Mouse (Mus musculus): ENCODE results near the gene Isl1. TPM values are rescaled to one million over a fixed set of nuclear protein-coding genes. Genes with fewer than 3 reads are reported as not detected.

Gene Isl1
- polyA plus RNA-seq, 1 experiment from 2014 or later, result not detected

GRCm38 (mm10) chr13:116279207-116279772 lies 30.2 kb downstream of the Isl1 start:
- 61% methylated on average over 9 of the region's 9 CpGs for WGBS (ENCODE audit: insufficient replicate concordance)
- Histone ChIP-seq H3K4me3 (ENCODE audit: low read depth, low read length) (no peak overlapping the region), H3K36me3 (replicated peaks; ENCODE audit: insufficient read depth, low read length) (no peaks in the 10 kb centered on the region), H3K4me1 (ENCODE audit: insufficient read depth) (no peaks in the 10 kb centered on the region), H3K4me2 (ENCODE audit: low read depth, low read length) (no peak overlapping the region), H3K9ac (replicated peaks) (no peak overlapping the region), H3K27me3 (ENCODE audit: insufficient read depth, low read length) (no peaks in the 10 kb centered on the region), H3K9me3 (ENCODE audit: low read length) (no peaks in the 10 kb centered on the region), H3K27ac (ENCODE audit: low read depth) (no peak overlapping the region)
- no peak for ATAC-seq
- no peak for TF ChIP-seq CTCF (IDR thresholded peaks at IDR 0.05; ENCODE audit: low read depth)
- TF ChIP-seq EP300 (IDR thresholded peaks at IDR 0.05; ENCODE audit: low read depth), result no peak
- DNase-seq, result no peak

Measured in liver, postnatal 0 days (tissue).